Mouse (Mus musculus) retina, embryonic 14.5 days (tissue): ENCODE measurements at regions not wholly inside any gene's neighbourhood (a gene's known extent, or its start where the extent isn't known, plus 50 kb on each side); places are given as distances from the start of the nearest gene placed in this dataset.

Experiments
- DNase-seq: peaks from one replicate; pipeline ENCODE4 v3.0.0-alpha.2; 2015; ENCODE audit warnings: low spot score

- no peak for DNase-seq
Measured at GRCm38 (mm10) chr14:76188105-76188645, 77.5 kb downstream of the Nufip1 start.

GRCm38 (mm10) chr14:76195324-76195723 is 84.6 kb downstream of the Nufip1 start:
- no peak for DNase-seq

GRCm38 (mm10) chr14:76197357-76197756 is 86.7 kb downstream of the Nufip1 start:
- DNase-seq, result no peak

GRCm38 (mm10) chr14:76198406-76198805 is 87.7 kb downstream of the Nufip1 start:
- DNase-seq, result no peak

- DNase-seq, result no peak
Measured at GRCm38 (mm10) chr14:76202595-76202994, 91.9 kb downstream of the Nufip1 start.

- no peak for DNase-seq
Measured at GRCm38 (mm10) chr14:76203135-76203534, 92.4 kb downstream of the Nufip1 start.

- DNase-seq, result no peak
Measured at GRCm38 (mm10) chr14:76216446-76217177, 105.9 kb downstream of the Nufip1 start.

- no peak for DNase-seq
Measured at GRCm38 (mm10) chr14:76217178-76217500, 106.4 kb downstream of the Nufip1 start.

- no peak for DNase-seq
Measured at GRCm38 (mm10) chr14:76217571-76218256, 107.0 kb downstream of the Nufip1 start.

GRCm38 (mm10) chr14:76220952-76221351 is 110.3 kb downstream of the Nufip1 start:
- DNase-seq, result no peak

- DNase-seq, result peak; percentile 30
Measured at GRCm38 (mm10) chr14:76221617-76222319, 111.1 kb downstream of the Nufip1 start.

GRCm38 (mm10) chr14:76222320-76222626 is 111.6 kb downstream of the Nufip1 start:
- no peak for DNase-seq

GRCm38 (mm10) chr14:76223036-76223650 is 112.5 kb downstream of the Nufip1 start:
- no peak for DNase-seq

GRCm38 (mm10) chr14:76223903-76224302 is 113.2 kb downstream of the Nufip1 start:
- DNase-seq, result no peak

- no peak for DNase-seq
Measured at GRCm38 (mm10) chr14:76225532-76225931, 114.8 kb downstream of the Nufip1 start.

GRCm38 (mm10) chr14:76226621-76227297 is 116.1 kb downstream of the Nufip1 start:
- DNase-seq, result no peak

- DNase-seq, result no peak
Measured at GRCm38 (mm10) chr14:76228968-76229555, 118.4 kb downstream of the Nufip1 start.

- no peak for DNase-seq
Measured at GRCm38 (mm10) chr14:76239856-76240493, 129.3 kb downstream of the Nufip1 start.

- no peak for DNase-seq
Measured at GRCm38 (mm10) chr14:76243581-76244337, 133.1 kb downstream of the Nufip1 start.

- DNase-seq, result peak; percentile 10
Measured at GRCm38 (mm10) chr14:76244338-76245062, 133.8 kb downstream of the Nufip1 start.
